Mouse (Mus musculus) thymus, adult 2 months (tissue): ENCODE measurements around the gene Auts2.

Experiments
- CTCF ChIP-seq: fragments of 200-500 bp; IDR thresholded peaks from 2 replicates; pipeline ENCODE4 v1.5.1; 2012; ENCODE audit warnings: mild to moderate bottlenecking, control low read depth, low read length, moderate library complexity, borderline replicate concordance; ENCODE audit not compliant: control insufficient read depth, poor library complexity, insufficient read depth; ENCODE audit errors: extremely low read depth
- POLR2A ChIP-seq: fragments of 200-500 bp; IDR thresholded peaks from 2 replicates; pipeline ENCODE4 v1.6.1; 2012; ENCODE audit warnings: mild to moderate bottlenecking, low read length, control low read depth, moderate library complexity; ENCODE audit not compliant: control insufficient read depth, poor library complexity, insufficient read depth; ENCODE audit errors: extremely low read depth

GRCm38 (mm10) chr5:131496517-131497216, 1046.5 kb downstream of the Auts2 start:
- TF ChIP-seq CTCF (no peak), POLR2A (no peak)
